Mouse (Mus musculus) lung, postnatal 36 days (tissue): ENCODE results near the gene Gm5726.
"Not testable (repeated sequence)": the region's sequence is repeated elsewhere in the genome, so short reads cannot be mapped to it uniquely, and the experiment has no call there.

Source experiments
- DNase-seq: peaks from one replicate; pipeline ENCODE4 v3.0.0; 2022; ENCODE audit warnings: mixed read lengths

The Gm5726 gene

DNA sequence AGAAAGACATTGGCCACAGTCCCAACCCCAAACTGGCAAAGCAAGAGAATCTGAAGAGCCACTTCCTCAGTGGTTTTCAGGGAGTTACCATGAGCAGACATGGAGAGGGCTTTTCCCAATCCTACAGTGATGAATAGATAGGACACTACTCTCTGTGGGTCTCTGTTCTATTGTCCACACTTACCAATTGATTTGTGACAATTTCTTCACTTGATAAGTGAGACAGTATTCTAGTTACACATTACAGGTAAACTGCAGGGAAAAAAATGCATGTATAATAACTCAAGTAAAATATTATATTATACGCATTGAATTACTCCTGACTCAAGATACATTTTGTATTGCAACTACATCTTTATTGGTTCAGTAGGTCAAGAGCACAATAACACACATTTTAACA, at the start of gene Gm5726:
TSS of gene Gm5726 (minus strand) at position 101 of the 400 bp plus-strand sequence.
- not testable (repeated sequence) for DNase-seq

DNA sequence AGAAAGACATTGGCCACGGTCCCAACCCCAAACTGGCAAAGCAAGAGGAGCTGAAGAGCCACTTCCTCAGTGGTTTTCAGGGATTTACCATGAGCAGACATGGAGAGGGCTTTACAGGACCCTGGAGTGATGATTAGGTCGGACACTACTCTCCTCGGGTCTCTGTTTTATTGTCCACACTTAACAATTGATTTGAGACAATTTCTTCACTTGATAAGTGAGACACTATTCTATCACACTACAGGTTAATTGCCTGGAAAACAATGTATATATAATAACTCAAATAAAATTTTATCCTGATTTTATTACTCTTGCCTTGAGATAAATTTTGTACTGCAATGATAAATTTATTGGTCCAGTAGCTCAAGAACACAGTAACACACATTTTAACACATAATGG, 30.6 kb upstream of the Gm5726 start, which contains the start of gene Gm4141:
TSS of gene Gm4141 (minus strand) at position 101 of the 400 bp plus-strand sequence.
- not testable (repeated sequence) for DNase-seq

DNA sequence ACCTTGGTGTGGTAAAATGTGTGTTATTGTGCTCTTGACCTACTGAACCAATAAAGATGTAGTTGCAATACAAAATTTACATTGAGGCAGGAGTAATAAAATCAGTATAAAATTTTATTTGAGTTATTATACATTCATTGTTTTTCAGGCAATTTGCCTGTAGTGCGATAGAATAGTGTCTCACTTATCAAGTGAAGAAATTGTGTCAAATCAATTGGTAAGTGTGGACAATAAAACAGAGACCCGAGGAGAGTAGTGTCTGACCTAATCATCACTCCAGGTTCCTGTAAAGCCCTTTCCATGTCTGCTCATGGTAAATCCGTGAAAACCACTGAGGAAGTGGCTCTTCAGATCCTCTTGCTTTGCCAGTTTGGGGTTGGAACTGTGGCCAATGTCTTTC, 12.0 kb downstream of the Gm5726 start, which contains the start of gene Vmn1r104:
TSS of gene Vmn1r104 (plus strand) at position 301 of the 400 bp plus-strand sequence.
- not testable (repeated sequence) for DNase-seq

DNA sequence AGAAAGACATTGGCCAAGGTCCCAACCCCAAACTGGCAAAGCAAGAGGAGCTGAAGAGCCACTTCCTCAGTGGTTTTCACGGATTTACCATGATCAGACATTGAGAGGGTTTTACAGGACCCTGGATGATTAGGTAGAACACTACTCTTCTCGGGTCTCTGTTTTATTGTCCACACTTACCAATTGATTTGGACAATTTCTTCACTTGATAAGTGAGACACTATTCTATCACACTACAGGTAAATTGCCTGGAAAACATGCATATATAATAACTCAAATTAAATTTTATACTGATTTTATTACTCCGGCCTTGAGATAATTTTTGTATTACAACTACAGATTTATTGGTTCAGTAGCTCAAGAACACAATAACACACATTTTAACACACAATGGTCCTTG, 35.1 kb downstream of the Gm5726 start, which contains the start of gene Vmn1r103:
TSS of gene Vmn1r103 (minus strand) at position 101 of the 400 bp plus-strand sequence.
- DNase-seq, result not testable (repeated sequence)
